Mouse (Mus musculus) erythroblast, embryonic 14.5 days (primary cell): Measurements from ENCODE around the gene Sorcs3. TPM values are rescaled to one million over a fixed set of nuclear protein-coding genes. Genes with fewer than 3 reads are reported as not detected.

Source experiments
- H3K27me3 ChIP-seq: 2 replicates; pipeline ENCODE4 v1.6.1; 2012; ENCODE audit warnings: inconsistent platforms; ENCODE audit not compliant: control insufficient read depth
- H3K36me3 ChIP-seq: 2 replicates; pipeline ENCODE4 v1.6.1; 2012; ENCODE audit warnings: mild to moderate bottlenecking, inconsistent platforms; ENCODE audit not compliant: control insufficient read depth
- H3K4me1 ChIP-seq: 2 replicates; pipeline ENCODE4 v1.6.1; 2012; ENCODE audit warnings: inconsistent platforms; ENCODE audit not compliant: control insufficient read depth
- H3K4me3 ChIP-seq: replicated peaks from 2 replicates; pipeline ENCODE3; 2012; ENCODE audit warnings: moderate library complexity, mild to moderate bottlenecking, inconsistent platforms
- H3K9me3 ChIP-seq: 2 replicates; pipeline ENCODE4 v1.6.1; 2012; ENCODE audit warnings: low read length, inconsistent platforms, mixed read lengths; ENCODE audit not compliant: control insufficient read depth
- GATA1 ChIP-seq: IDR thresholded peaks from 2 replicates; pipeline ENCODE4 v1.6.1; 2012; ENCODE audit warnings: low read length, inconsistent platforms, mixed read lengths
- TAL1 ChIP-seq: IDR thresholded peaks from 3 replicates; pipeline ENCODE4 v1.6.1; 2012; ENCODE audit warnings: low read length, inconsistent platforms, mixed read lengths
- polyA plus RNA-seq: library from polyadenylated mRNA; stranded (reverse); fragments of >175 nt; gene quantifications from 2 replicates; pipeline ENCODE4 v1.2.3, GENCODE M21; 2012

Sorcs3 gene
- polyA plus RNA-seq, 1 experiment: not detected

DNA sequence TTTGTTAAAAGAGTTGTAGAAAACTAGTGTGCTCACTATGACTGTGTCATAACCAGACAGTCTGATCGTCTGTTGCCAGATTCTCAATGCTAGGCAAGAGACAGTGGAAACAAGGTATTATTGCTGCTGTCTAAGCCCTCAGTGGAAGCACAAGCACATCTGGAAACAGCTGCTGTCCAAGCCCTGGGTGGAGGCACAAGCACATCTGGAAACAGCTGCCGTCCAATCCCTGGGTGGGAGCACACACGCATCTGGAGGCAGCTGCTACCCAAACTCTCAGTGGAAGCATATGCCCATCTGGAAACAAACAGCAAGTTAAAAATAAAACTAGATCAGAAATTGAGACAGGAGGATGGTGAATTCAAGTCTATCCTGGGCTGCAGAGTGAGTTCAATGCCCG is 136.9 kb downstream of the Sorcs3 start:
- TF ChIP-seq GATA1: no peak
- no peak for TF ChIP-seq TAL1
- H3K36me3 ChIP-seq: no peaks in the 10 kb centered on the region
- H3K27me3 ChIP-seq: no peaks in the 10 kb centered on the region
- peaks cover 43% of the 10 kb centered on the region for H3K9me3 ChIP-seq
- no peak overlapping the region for H3K4me3 ChIP-seq
- H3K4me1 ChIP-seq: no peaks in the 10 kb centered on the region

DNA sequence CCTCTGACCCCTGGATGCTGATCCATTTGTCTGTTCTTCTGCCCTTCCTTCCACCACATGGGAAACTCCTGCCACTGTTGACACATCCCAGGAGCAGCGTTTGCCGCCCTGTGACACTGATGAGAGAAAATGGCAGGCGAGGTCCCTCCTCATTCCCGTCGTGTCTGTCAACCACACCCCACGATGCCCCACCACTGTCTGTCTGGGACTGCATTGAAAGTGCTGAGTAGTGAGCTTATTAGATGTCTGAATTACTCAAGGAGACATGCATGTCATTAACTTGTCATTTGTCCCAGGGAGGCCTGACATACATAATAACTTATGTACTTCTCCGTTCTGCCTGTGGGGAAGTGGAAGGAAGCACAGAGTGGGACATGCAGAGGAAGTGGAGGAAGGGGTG is 137.6 kb downstream of the Sorcs3 start:
- Histone ChIP-seq H3K27me3 (no peaks in the 10 kb centered on the region), H3K36me3 (no peaks in the 10 kb centered on the region), H3K4me3 (no peak overlapping the region), H3K9me3 (peaks cover 44% of the 10 kb centered on the region), H3K4me1 (no peaks in the 10 kb centered on the region)
- TF ChIP-seq TAL1: no peak
- no peak for TF ChIP-seq GATA1

DNA sequence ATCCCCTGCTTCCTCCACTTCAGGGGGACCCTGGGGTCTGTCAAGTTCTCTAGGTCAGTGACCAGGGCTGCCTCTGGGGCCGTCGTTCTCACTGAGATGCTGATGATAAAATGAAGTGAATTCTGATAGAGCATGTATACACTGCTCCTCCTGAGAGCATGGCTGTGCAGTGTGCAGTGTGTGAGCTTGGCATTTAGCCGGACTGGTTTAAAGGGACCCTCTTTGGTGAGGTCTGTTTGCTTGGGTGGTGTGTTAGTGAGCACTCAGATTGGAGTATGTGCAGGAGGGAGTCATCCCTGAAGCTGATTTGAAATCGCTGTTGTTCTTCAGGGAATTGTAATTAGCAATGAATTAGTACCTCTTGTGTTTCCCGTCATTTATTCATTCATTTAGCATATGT is 141.3 kb downstream of the Sorcs3 start:
- H3K4me1 ChIP-seq: no peaks in the 10 kb centered on the region
- H3K9me3 ChIP-seq: peaks cover 29% of the 10 kb centered on the region
- TF ChIP-seq GATA1: no peak
- TF ChIP-seq TAL1: no peak
- H3K27me3 ChIP-seq: no peaks in the 10 kb centered on the region
- H3K36me3 ChIP-seq: no peaks in the 10 kb centered on the region
- H3K4me3 ChIP-seq: no peak overlapping the region

DNA sequence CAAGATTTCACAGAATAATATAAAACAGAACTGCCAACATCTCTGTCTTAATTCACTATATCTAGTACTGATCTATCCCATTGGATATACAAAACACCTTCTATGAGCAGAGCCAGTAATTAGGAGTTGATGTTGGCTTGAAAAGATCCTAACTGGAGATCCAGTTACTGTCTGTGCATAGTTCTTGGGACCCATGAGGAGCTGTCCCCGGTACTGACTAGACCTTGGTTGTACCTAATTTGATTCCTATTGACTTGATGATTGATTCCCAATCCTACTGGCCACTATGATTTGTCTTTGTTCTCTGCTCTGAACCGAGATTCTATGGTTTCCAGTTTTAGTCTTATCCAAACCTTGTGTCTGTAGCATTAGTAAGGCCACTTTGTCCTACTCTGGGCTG is 151.0 kb downstream of the Sorcs3 start:
- TF ChIP-seq TAL1 (no peak), GATA1 (no peak)
- H3K9me3 ChIP-seq: peaks cover 19% of the 10 kb centered on the region
- no peaks in the 10 kb centered on the region for H3K36me3 ChIP-seq
- no peaks in the 10 kb centered on the region for H3K4me1 ChIP-seq
- no peaks in the 10 kb centered on the region for H3K27me3 ChIP-seq
- H3K4me3 ChIP-seq: no peak overlapping the region

GRCm38 (mm10) chr19:48362167-48362566 is 156.3 kb downstream of the Sorcs3 start:
- Histone ChIP-seq H3K4me1 (no peaks in the 10 kb centered on the region), H3K36me3 (no peaks in the 10 kb centered on the region), H3K4me3 (no peak overlapping the region), H3K27me3 (no peaks in the 10 kb centered on the region), H3K9me3 (peaks cover 28% of the 10 kb centered on the region)
- no peak for TF ChIP-seq TAL1
- TF ChIP-seq GATA1: no peak

GRCm38 (mm10) chr19:48368056-48368455 is 162.2 kb downstream of the Sorcs3 start:
- TF ChIP-seq TAL1: no peak
- Histone ChIP-seq H3K9me3 (peaks cover 19% of the 10 kb centered on the region), H3K4me1 (no peaks in the 10 kb centered on the region), H3K36me3 (no peaks in the 10 kb centered on the region), H3K4me3 (no peak overlapping the region), H3K27me3 (no peaks in the 10 kb centered on the region)

- H3K36me3 ChIP-seq: no peaks in the 10 kb centered on the region
- H3K27me3 ChIP-seq: no peaks in the 10 kb centered on the region
- H3K4me1 ChIP-seq: no peaks in the 10 kb centered on the region
- H3K4me3 ChIP-seq: no peak overlapping the region
- TF ChIP-seq TAL1: no peak
- TF ChIP-seq GATA1: no peak
- H3K9me3 ChIP-seq: peaks cover 6% of the 10 kb centered on the region; the same call in 1 of the 2 replicates
These were observed 166.0 kb downstream of the Sorcs3 start for GRCm38 (mm10) chr19:48371787-48372186.

DNA sequence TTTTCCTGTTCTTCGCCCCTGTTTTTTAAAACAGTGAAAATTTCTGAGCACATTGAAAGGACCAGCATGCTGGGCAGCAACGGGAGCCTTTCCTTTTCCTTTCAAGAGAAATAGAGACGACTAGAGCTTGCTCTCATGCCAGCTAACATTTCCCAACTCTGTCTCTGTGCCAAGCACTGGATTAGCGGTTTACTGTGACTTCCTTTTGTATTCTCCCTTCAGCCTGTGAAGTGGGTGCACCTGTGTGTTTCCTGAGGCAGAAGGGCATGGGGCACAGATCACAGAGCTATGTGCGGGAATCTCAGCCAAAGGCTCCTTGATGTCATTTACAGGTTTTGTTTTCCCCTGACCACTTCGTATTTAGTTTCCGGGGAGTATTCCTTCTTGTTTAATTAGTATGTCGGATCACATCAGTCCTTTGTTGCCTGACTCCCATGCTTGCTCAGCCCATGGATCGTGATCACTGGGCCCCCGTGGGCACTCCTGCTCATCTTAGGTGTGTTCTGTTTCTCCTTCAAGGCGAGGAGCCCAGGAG is 172.2 kb downstream of the Sorcs3 start:
- Histone ChIP-seq H3K4me3 (no peak overlapping the region), H3K27me3 (no peaks in the 10 kb centered on the region), H3K36me3 (no peaks in the 10 kb centered on the region), H3K9me3 (peaks cover 20% of the 10 kb centered on the region), H3K4me1 (no peaks in the 10 kb centered on the region)
- TF ChIP-seq TAL1 (no peak), GATA1 (no peak)

GRCm38 (mm10) chr19:48391551-48391950 is 185.7 kb downstream of the Sorcs3 start:
- H3K4me1 ChIP-seq: no peaks in the 10 kb centered on the region

GRCm38 (mm10) chr19:48404774-48405495 is 199.1 kb downstream of the Sorcs3 start:
- Histone ChIP-seq H3K4me1 (no peaks in the 10 kb centered on the region), H3K9me3 (peaks cover 19% of the 10 kb centered on the region), H3K4me3 (no peak overlapping the region), H3K36me3 (no peaks in the 10 kb centered on the region), H3K27me3 (no peaks in the 10 kb centered on the region)
- TF ChIP-seq TAL1: no peak
- no peak for TF ChIP-seq GATA1

More at GRCm38 (mm10) chr19:48391551-48391950, 185.7 kb downstream of the Sorcs3 start:
- H3K36me3 ChIP-seq: no peaks in the 10 kb centered on the region
- no peak overlapping the region for H3K4me3 ChIP-seq
- no peaks in the 10 kb centered on the region for H3K27me3 ChIP-seq
- H3K9me3 ChIP-seq: peaks cover 15% of the 10 kb centered on the region
- TF ChIP-seq TAL1 (no peak), GATA1 (no peak)
